Mouse (Mus musculus): ENCODE data around the gene Ifna7.
"Not testable (repeated sequence)": the region's sequence is repeated elsewhere in the genome, so short reads cannot be mapped to it uniquely, and the experiment has no call there.

The Ifna7 gene

GRCm38 (mm10) chr4:88815928-88816327 is at the start of gene Ifna7:
Ifna7 (plus strand) TSS chr4:88816228.
- DNase-seq = no peak

- not testable (repeated sequence) for DNase-seq
Measured at GRCm38 (mm10) chr4:88773534-88773933, 42.5 kb upstream of the Ifna7 start, which contains the start of gene Gm13290. Gm13290 (plus strand) TSS chr4:88773834.

GRCm38 (mm10) chr4:88776622-88777021 is 39.4 kb upstream of the Ifna7 start, which contains the start of gene Gm13289:
Gm13289 (plus strand) TSS chr4:88776922.
- not testable (repeated sequence) for DNase-seq

GRCm38 (mm10) chr4:88779550-88779949 is 36.5 kb upstream of the Ifna7 start, which contains the start of gene Gm13272:
Gm13272 (plus strand) TSS chr4:88779850.
- not testable (repeated sequence) for DNase-seq

- DNase-seq = not testable (repeated sequence)
Measured at GRCm38 (mm10) chr4:88780320-88780719, 35.7 kb upstream of the Ifna7 start.

GRCm38 (mm10) chr4:88781831-88782230 is 34.2 kb upstream of the Ifna7 start, which contains the start of gene Ifnz:
Ifnz (plus strand) TSS chr4:88782131.
- not testable (repeated sequence) for DNase-seq

- DNase-seq = peak; percentile 32
Measured at GRCm38 (mm10) chr4:88782335-88782734, 33.7 kb upstream of the Ifna7 start.

GRCm38 (mm10) chr4:88785409-88785808 is 30.6 kb upstream of the Ifna7 start, which contains the start of gene Gm13276:
Gm13276 (plus strand) TSS chr4:88785709.
- DNase-seq = not testable (repeated sequence)

GRCm38 (mm10) chr4:88788402-88788801 is 27.6 kb upstream of the Ifna7 start, which contains the start of gene Gm13277:
Gm13277 (plus strand) TSS chr4:88788632.
- peak; percentile 83 for DNase-seq

GRCm38 (mm10) chr4:88791250-88791649 is 24.8 kb upstream of the Ifna7 start, which contains the start of gene Gm13278:
Gm13278 (plus strand) TSS chr4:88791550.
- not testable (repeated sequence) for DNase-seq

GRCm38 (mm10) chr4:88793936-88794675 is 21.9 kb upstream of the Ifna7 start, which contains the start of gene Gm13275:
Gm13275 (plus strand) TSS chr4:88794487.
- peak; percentile 72 for DNase-seq

GRCm38 (mm10) chr4:88797097-88797496 is 18.9 kb upstream of the Ifna7 start, which contains the start of gene Gm13279:
Gm13279 (plus strand) TSS chr4:88797397.
- not testable (repeated sequence) for DNase-seq

- not testable (repeated sequence) for DNase-seq
Measured at GRCm38 (mm10) chr4:88799365-88799764, 16.7 kb upstream of the Ifna7 start, which contains the start of gene Gm13285. Gm13285 (plus strand) TSS chr4:88799665.

- not testable (repeated sequence) for DNase-seq
Measured at GRCm38 (mm10) chr4:88802954-88803353, 13.1 kb upstream of the Ifna7 start, which contains the start of gene Gm13287. Gm13287 (plus strand) TSS chr4:88803254.

- DNase-seq = not testable (repeated sequence)
Measured at GRCm38 (mm10) chr4:88805231-88805630, 10.8 kb upstream of the Ifna7 start, which contains the start of gene Gm13288. Gm13288 (plus strand) TSS chr4:88805531.

GRCm38 (mm10) chr4:88805761-88806160 is 10.3 kb upstream of the Ifna7 start:
- DNase-seq = peak; percentile 39

- no peak for DNase-seq
Measured at GRCm38 (mm10) chr4:88819659-88820058, 3.6 kb downstream of the Ifna7 start, which contains the start of gene Ifna11. Ifna11 (plus strand) TSS chr4:88819959.

- DNase-seq = peak; percentile 25
Measured at GRCm38 (mm10) chr4:88822995-88823394, 7.0 kb downstream of the Ifna7 start.

- DNase-seq = not testable (repeated sequence)
Measured at GRCm38 (mm10) chr4:88827116-88827515, 11.1 kb downstream of the Ifna7 start, which contains the start of gene Ifna6. Ifna6 (plus strand) TSS chr4:88827416.

- peak; percentile 47 for DNase-seq
Measured at GRCm38 (mm10) chr4:88830523-88830922, 14.5 kb downstream of the Ifna7 start.

- not testable (repeated sequence) for DNase-seq
Measured at GRCm38 (mm10) chr4:88835225-88835624, 19.2 kb downstream of the Ifna7 start, which contains the start of gene Ifna5. Ifna5 (plus strand) TSS chr4:88835525.

GRCm38 (mm10) chr4:88838828-88839227 is 22.8 kb downstream of the Ifna7 start:
- DNase-seq = peak; percentile 16

GRCm38 (mm10) chr4:88840058-88840457 is 24.0 kb downstream of the Ifna7 start:
- no peak for DNase-seq
